Mouse (Mus musculus) stomach, postnatal 0 days (tissue): Measurements from ENCODE around the gene Serpinf2.

Experiments
- CTCF ChIP-seq: IDR thresholded peaks from 2 replicates; pipeline ENCODE4 v1.5.1; 2016; ENCODE audit warnings: antibody characterized with exemption, low read depth, mild to moderate bottlenecking, moderate library complexity
- EP300 ChIP-seq: optimal IDR thresholded peaks from 2 replicates; pipeline ENCODE3; 2016; ENCODE audit warnings: antibody characterized with exemption

- no peak for TF ChIP-seq CTCF
- no peak for TF ChIP-seq EP300
These were observed 19.2 kb upstream of the Serpinf2 start for GRCm38 (mm10) chr11:75458628-75459041.
